Mouse (Mus musculus) lung, postnatal 0 days (tissue): ENCODE measurements at regions not wholly inside any gene's neighbourhood (a gene's known extent, or its start where the extent isn't known, plus 50 kb on each side); places are given as distances from the start of the nearest gene placed in this dataset.

Source experiments
- CTCF ChIP-seq: IDR thresholded peaks from 2 replicates; pipeline ENCODE4 v1.5.1; 2016; ENCODE audit warnings: antibody characterized with exemption, mild to moderate bottlenecking
- EP300 ChIP-seq: IDR thresholded peaks from 2 replicates; pipeline ENCODE4 v1.6.1; 2016; ENCODE audit warnings: antibody characterized with exemption, mild to moderate bottlenecking, control low read depth

GRCm38 (mm10) chr9:87419376-87419775 is 164.0 kb upstream of the Cep162 start:
- TF ChIP-seq EP300 (no peak), CTCF (peak; percentile 65)
